Mouse (Mus musculus): ENCODE results near the gene Snx21. TPM values are rescaled to one million over a fixed set of nuclear protein-coding genes. Genes with fewer than 3 reads are reported as not detected.
A peak's percentile ranks its signal among the peaks of the same experiment; 100 is the strongest.

Snx21 gene
- polyA plus RNA-seq, 1 experiment from 2014 or later: 16.0 TPM

DNA sequence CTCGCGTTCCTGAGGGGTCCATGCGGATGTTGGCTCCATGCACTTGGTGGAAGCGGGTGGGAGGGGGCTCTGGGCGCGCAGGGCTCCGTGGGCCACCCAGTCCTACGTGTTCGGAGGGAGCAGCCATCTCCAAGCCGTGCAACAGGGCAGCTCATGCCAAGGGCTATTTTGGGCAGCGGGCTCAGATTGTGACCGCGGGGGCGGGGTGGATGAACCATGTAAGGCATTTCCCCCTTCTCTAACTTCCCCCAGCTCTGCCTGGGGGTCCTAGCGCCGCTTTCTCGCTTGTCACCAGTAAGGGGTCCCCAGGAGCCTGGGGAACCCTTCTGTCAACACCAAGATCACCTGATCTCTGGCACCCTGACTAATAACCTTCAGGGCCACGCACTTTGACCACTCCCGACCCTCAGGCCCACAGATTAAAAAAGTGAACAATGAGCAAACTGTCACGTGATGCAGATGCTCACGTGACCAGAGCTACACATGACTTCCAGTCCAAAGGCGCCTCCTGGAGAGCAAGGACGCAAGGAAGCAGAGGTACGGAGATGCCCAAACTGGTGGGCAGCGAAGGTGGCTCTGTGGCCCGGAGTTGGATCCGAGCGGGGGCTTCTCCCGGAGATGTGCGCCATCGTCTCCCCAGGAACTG lies 47.8 kb downstream of the Snx21 start, which contains the start of gene Neurl2:
Neurl2 (minus strand) TSS at position 143 of the 646 bp plus-strand sequence.
- no peaks in the 10 kb centered on the region for H3K27me3 ChIP-seq (ENCODE audit: control insufficient read depth, insufficient read depth, low read length)
- H3K27ac ChIP-seq (ENCODE audit: low read depth, low read length): peak within 1 kb of the TSS; percentile 83
- peak; percentile 68 for ATAC-seq (ENCODE audit: low FRiP score, low TSS enrichment)
- WGBS: under 1% methylated on average over 31 of the region's 31 CpGs
- H3K36me3 ChIP-seq (ENCODE audit: control insufficient read depth, insufficient read depth, low read length): peaks cover 27% of the 10 kb centered on the region
- H3K4me1 ChIP-seq (ENCODE audit: control insufficient read depth, insufficient read depth, low read length): peaks cover 11% of the 10 kb centered on the region
- H3K9me3 ChIP-seq (ENCODE audit: control insufficient read depth, low read length): no peaks in the 10 kb centered on the region
- peak within 1 kb of the TSS; percentile 63 for H3K9ac ChIP-seq (ENCODE audit: low read depth, low read length)
- peak within 1 kb of the TSS; percentile 63 for H3K4me3 ChIP-seq (ENCODE audit: low read length)
- H3K4me2 ChIP-seq (replicated peaks; ENCODE audit: low read depth, low read length): peak within 1 kb of the TSS; percentile 95

DNA sequence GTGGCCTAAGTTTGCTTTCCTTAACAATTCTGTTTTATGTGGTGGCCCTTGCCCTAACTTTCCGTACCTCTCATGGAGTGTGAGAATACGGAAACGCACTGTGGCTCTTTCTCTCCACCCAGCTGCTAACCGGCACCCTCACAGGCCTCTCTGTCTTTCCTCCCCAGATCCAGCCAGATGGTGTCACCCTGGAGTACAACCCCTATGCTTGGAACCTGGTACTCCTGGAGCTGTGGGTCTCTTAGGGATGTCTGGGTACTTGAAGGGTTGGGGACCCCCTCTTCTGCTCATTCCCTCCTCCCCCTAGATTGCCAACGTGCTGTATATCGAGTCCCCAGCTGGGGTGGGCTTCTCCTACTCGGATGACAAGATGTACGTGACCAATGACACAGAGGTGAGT lies 48.9 kb downstream of the Snx21 start:
- Histone ChIP-seq H3K4me3 (ENCODE audit: low read length) (peak overlapping the region; percentile 63), H3K27me3 (ENCODE audit: control insufficient read depth, insufficient read depth, low read length) (no peaks in the 10 kb centered on the region), H3K9ac (ENCODE audit: low read depth, low read length) (peak overlapping the region; percentile 63), H3K4me1 (ENCODE audit: control insufficient read depth, insufficient read depth, low read length) (peaks cover 11% of the 10 kb centered on the region), H3K27ac (ENCODE audit: low read depth, low read length) (no peak overlapping the region), H3K36me3 (ENCODE audit: control insufficient read depth, insufficient read depth, low read length) (peaks cover 35% of the 10 kb centered on the region), H3K4me2 (replicated peaks; ENCODE audit: low read depth, low read length) (peak overlapping the region; percentile 95), H3K9me3 (ENCODE audit: control insufficient read depth, low read length) (no peaks in the 10 kb centered on the region)
- no peak for ATAC-seq (ENCODE audit: low FRiP score, low TSS enrichment)
- 41% methylated on average over 8 of the region's 8 CpGs for WGBS

DNA sequence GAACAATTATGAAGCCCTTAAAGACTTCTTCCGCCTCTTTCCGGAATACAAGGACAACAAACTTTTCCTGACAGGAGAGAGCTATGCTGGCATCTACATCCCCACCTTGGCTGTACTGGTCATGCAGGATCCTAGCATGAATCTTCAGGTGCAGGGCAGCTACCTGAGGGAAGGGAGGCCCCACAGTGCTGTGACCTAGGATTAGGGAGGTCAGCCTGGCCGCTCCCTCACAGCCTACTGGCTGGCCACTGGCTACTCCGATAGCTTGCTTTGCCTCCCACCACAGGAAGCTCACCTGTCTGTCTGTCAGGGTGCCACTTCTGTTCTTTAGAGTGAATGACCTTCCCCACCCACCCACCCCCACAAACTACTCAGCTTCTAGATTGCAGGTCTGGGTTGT lies 49.5 kb downstream of the Snx21 start:
- no peak overlapping the region for H3K4me2 ChIP-seq (replicated peaks; ENCODE audit: low read depth, low read length)
- H3K4me3 ChIP-seq (ENCODE audit: low read length): no peak overlapping the region
- H3K27me3 ChIP-seq (ENCODE audit: control insufficient read depth, insufficient read depth, low read length): no peaks in the 10 kb centered on the region
- no peak overlapping the region for H3K9ac ChIP-seq (ENCODE audit: low read depth, low read length)
- no peaks in the 10 kb centered on the region for H3K9me3 ChIP-seq (ENCODE audit: control insufficient read depth, low read length)
- no peak for ATAC-seq (ENCODE audit: low FRiP score, low TSS enrichment)
- no peak overlapping the region for H3K27ac ChIP-seq (ENCODE audit: low read depth, low read length)
- H3K4me1 ChIP-seq (ENCODE audit: control insufficient read depth, insufficient read depth, low read length): peaks cover 11% of the 10 kb centered on the region
- whole genome bisulfite sequencing: over 99% methylated on average over 4 of the region's 4 CpGs
- peaks cover 41% of the 10 kb centered on the region for H3K36me3 ChIP-seq (ENCODE audit: control insufficient read depth, insufficient read depth, low read length)

Other genes with a start within 250 kb of the Snx21 start
- gene Wfdc2, start 223.4 kb upstream of the Snx21 start, polyA plus RNA-seq (2014; fragmentation: Nextera tagmentation; extraction: Ambion mirVana): 330 and 331 TPM in 2 replicates
- gene Spint3, start 212.4 kb upstream of the Snx21 start, polyA plus RNA-seq (2014; fragmentation: Nextera tagmentation; extraction: Ambion mirVana): not detected in 2 replicates
- gene Wfdc6a, start 200.4 kb upstream of the Snx21 start, polyA plus RNA-seq (2014; fragmentation: Nextera tagmentation; extraction: Ambion mirVana): not detected in 2 replicates
- gene Eppin, start 192.2 kb upstream of the Snx21 start, polyA plus RNA-seq (2014; fragmentation: Nextera tagmentation; extraction: Ambion mirVana): not detected in 2 replicates
- not detected in 2 replicates for gene Wfdc6b, start 172.3 kb upstream of the Snx21 start, polyA plus RNA-seq (2014; fragmentation: Nextera tagmentation; extraction: Ambion mirVana)
- not detected in 2 replicates for gene Wfdc8, start 172.2 kb upstream of the Snx21 start, polyA plus RNA-seq (2014; fragmentation: Nextera tagmentation; extraction: Ambion mirVana)
- gene Wfdc16, start 147.0 kb upstream of the Snx21 start, polyA plus RNA-seq (2014; fragmentation: Nextera tagmentation; extraction: Ambion mirVana): not detected in 2 replicates
- gene Wfdc10, start 129.8 kb upstream of the Snx21 start, polyA plus RNA-seq (2014; fragmentation: Nextera tagmentation; extraction: Ambion mirVana): not detected in 2 replicates
- gene Wfdc9, start 129.2 kb upstream of the Snx21 start, polyA plus RNA-seq (2014; fragmentation: Nextera tagmentation; extraction: Ambion mirVana): not detected in 2 replicates
- gene Wfdc11, start 111.7 kb upstream of the Snx21 start, polyA plus RNA-seq (2014; fragmentation: Nextera tagmentation; extraction: Ambion mirVana): not detected in 2 replicates
- 0.54 and 0.93 TPM in 2 replicates for gene Wfdc13, start 100.7 kb upstream of the Snx21 start, polyA plus RNA-seq (2014; fragmentation: Nextera tagmentation; extraction: Ambion mirVana)
- gene Spint4, start 87.3 kb upstream of the Snx21 start, polyA plus RNA-seq (2014; fragmentation: Nextera tagmentation; extraction: Ambion mirVana): 1.1 and 1.4 TPM in 2 replicates
- not detected in 2 replicates for gene Spint5, start 70.5 kb upstream of the Snx21 start, polyA plus RNA-seq (2014; fragmentation: Nextera tagmentation; extraction: Ambion mirVana)
- gene Wfdc3, start 39.9 kb upstream of the Snx21 start, polyA plus RNA-seq (2014; fragmentation: Nextera tagmentation; extraction: Ambion mirVana): 0.83 and 1.4 TPM in 2 replicates
- 64.4 and 70.8 TPM in 2 replicates for gene Dnttip1, start 39.8 kb upstream of the Snx21 start, polyA plus RNA-seq (2014; fragmentation: Nextera tagmentation; extraction: Ambion mirVana)
- 559 and 687 TPM in 2 replicates for gene Ube2c, start 15.9 kb upstream of the Snx21 start, polyA plus RNA-seq (2014; fragmentation: Nextera tagmentation; extraction: Ambion mirVana)
- gene Tnnc2, start 5.9 kb upstream of the Snx21 start, polyA plus RNA-seq (2014; fragmentation: Nextera tagmentation; extraction: Ambion mirVana): 1.8 and 1.9 TPM in 2 replicates
- 13.7 and 17.0 TPM in 2 replicates for gene Acot8, start 19.1 kb downstream of the Snx21 start, polyA plus RNA-seq (2014; fragmentation: Nextera tagmentation; extraction: Ambion mirVana)
- 7.3 and 9.0 TPM in 2 replicates for gene Zswim3, start 19.3 kb downstream of the Snx21 start, polyA plus RNA-seq (2014; fragmentation: Nextera tagmentation; extraction: Ambion mirVana)
- 12.4 and 20.0 TPM in 2 replicates for gene Zswim1, start 36.9 kb downstream of the Snx21 start, polyA plus RNA-seq (2014; fragmentation: Nextera tagmentation; extraction: Ambion mirVana)
- gene Spata25, start 42.7 kb downstream of the Snx21 start, polyA plus RNA-seq (2014; fragmentation: Nextera tagmentation; extraction: Ambion mirVana): not detected in 2 replicates
- 122 and 135 TPM in 2 replicates for gene Ctsa, start 47.0 kb downstream of the Snx21 start, polyA plus RNA-seq (2014; fragmentation: Nextera tagmentation; extraction: Ambion mirVana)
- gene Neurl2, start 47.6 kb downstream of the Snx21 start, polyA plus RNA-seq (2014; fragmentation: Nextera tagmentation; extraction: Ambion mirVana): 6.0 and 6.6 TPM in 2 replicates
- gene Pltp, start 71.9 kb downstream of the Snx21 start, polyA plus RNA-seq (2014; fragmentation: Nextera tagmentation; extraction: Ambion mirVana): 25.7 and 34.6 TPM in 2 replicates
- 68.9 and 72.9 TPM in 2 replicates for gene Pcif1, start 93.5 kb downstream of the Snx21 start, polyA plus RNA-seq (2014; fragmentation: Nextera tagmentation; extraction: Ambion mirVana)
- gene Zfp335, start 125.9 kb downstream of the Snx21 start, polyA plus RNA-seq (2014; fragmentation: Nextera tagmentation; extraction: Ambion mirVana): 10.7 and 13.8 TPM in 2 replicates
- gene Mmp9, start 155.0 kb downstream of the Snx21 start, polyA plus RNA-seq (2014; fragmentation: Nextera tagmentation; extraction: Ambion mirVana): 0.76 and 1.4 TPM in 2 replicates
- gene Slc12a5, start 175.0 kb downstream of the Snx21 start, polyA plus RNA-seq (2014; fragmentation: Nextera tagmentation; extraction: Ambion mirVana): 1.5 and 1.6 TPM in 2 replicates
- 34.6 and 71.1 TPM in 2 replicates for gene Ncoa5, start 249.0 kb downstream of the Snx21 start, polyA plus RNA-seq (2014; fragmentation: Nextera tagmentation; extraction: Ambion mirVana)

Data from kidney, embryonic 14.5 days (tissue).